Mouse (Mus musculus): ENCODE results near the gene Krtap5-4. TPM values are rescaled to one million over a fixed set of nuclear protein-coding genes. Genes with fewer than 3 reads are reported as not detected.
A peak's percentile ranks its signal among the peaks of the same experiment; 100 is the strongest.
"Not testable (repeated sequence)": the region's sequence is repeated elsewhere in the genome, so short reads cannot be mapped to it uniquely, and the experiment has no call there.

Gene Krtap5-4
- polyA plus RNA-seq, 1 experiment from 2014 or later: not detected

GRCm38 (mm10) chr7:142316558-142316957 lies 13.2 kb downstream of the Krtap5-4 start:
- Histone ChIP-seq H3K4me1 (replicated peaks; ENCODE audit: control insufficient read depth, insufficient read depth, low read length) (peaks cover 33% of the 10 kb centered on the region; the same call in 1 of the 2 replicates), H3K4me2 (ENCODE audit: low read length) (no peak overlapping the region), H3K4me3 (ENCODE audit: low read depth, low read length) (no peak overlapping the region), H3K36me3 (ENCODE audit: control insufficient read depth, insufficient read depth, low read length) (no peaks in the 10 kb centered on the region), H3K9me3 (ENCODE audit: control insufficient read depth, low read length) (no peaks in the 10 kb centered on the region), H3K27ac (ENCODE audit: low read depth) (no peak overlapping the region), H3K9ac (ENCODE audit: low read length) (no peak overlapping the region), H3K27me3 (replicated peaks; ENCODE audit: control insufficient read depth, insufficient read depth, low read length) (no peaks in the 10 kb centered on the region)
- peak; percentile 76 for DNase-seq (ENCODE audit: low spot score)
- ATAC-seq (replicated peaks; ENCODE audit: low FRiP score, low TSS enrichment, low read depth): peak; percentile 64; the same call in 1 of the 2 replicates
- WGBS: 32% methylated on average over 6 of the region's 6 CpGs

GRCm38 (mm10) chr7:142317216-142317615 lies 13.9 kb downstream of the Krtap5-4 start:
- Histone ChIP-seq H3K27ac (ENCODE audit: low read depth) (0 out of 2 replicates have a peak overlapping the region, but pooled peaks have one; percentile 16), H3K4me1 (replicated peaks; ENCODE audit: control insufficient read depth, insufficient read depth, low read length) (peaks cover 33% of the 10 kb centered on the region; the same call in 1 of the 2 replicates), H3K4me2 (ENCODE audit: low read length) (no peak overlapping the region), H3K9ac (ENCODE audit: low read length) (no peak overlapping the region), H3K4me3 (ENCODE audit: low read depth, low read length) (no peak overlapping the region), H3K9me3 (ENCODE audit: control insufficient read depth, low read length) (no peaks in the 10 kb centered on the region), H3K36me3 (ENCODE audit: control insufficient read depth, insufficient read depth, low read length) (no peaks in the 10 kb centered on the region), H3K27me3 (replicated peaks; ENCODE audit: control insufficient read depth, insufficient read depth, low read length) (no peaks in the 10 kb centered on the region)
- no peak for ATAC-seq (replicated peaks; ENCODE audit: low FRiP score, low TSS enrichment, low read depth)
- DNase-seq (ENCODE audit: low spot score): no peak
- WGBS: 43% methylated on average over 5 of the region's 5 CpGs

- Histone ChIP-seq H3K4me3 (ENCODE audit: low read depth, low read length) (no peak overlapping the region), H3K9me3 (ENCODE audit: control insufficient read depth, low read length) (no peaks in the 10 kb centered on the region), H3K4me2 (ENCODE audit: low read length) (no peak overlapping the region), H3K9ac (ENCODE audit: low read length) (no peak overlapping the region), H3K27me3 (replicated peaks; ENCODE audit: control insufficient read depth, insufficient read depth, low read length) (no peaks in the 10 kb centered on the region), H3K4me1 (replicated peaks; ENCODE audit: control insufficient read depth, insufficient read depth, low read length) (peaks cover 40% of the 10 kb centered on the region; the same call in 1 of the 2 replicates), H3K27ac (ENCODE audit: low read depth) (peak overlapping the region; percentile 76), H3K36me3 (ENCODE audit: control insufficient read depth, insufficient read depth, low read length) (no peaks in the 10 kb centered on the region)
- ATAC-seq (replicated peaks; ENCODE audit: low FRiP score, low TSS enrichment, low read depth) (no peak), DNase-seq (ENCODE audit: low spot score) (no peak)
- WGBS: 68% methylated on average over 11 of the region's 11 CpGs
These were observed 15.8 kb downstream of the Krtap5-4 start for GRCm38 (mm10) chr7:142319124-142319523.

GRCm38 (mm10) chr7:142320906-142321305 lies 17.6 kb downstream of the Krtap5-4 start:
- Histone ChIP-seq H3K27me3 (replicated peaks; ENCODE audit: control insufficient read depth, insufficient read depth, low read length) (no peaks in the 10 kb centered on the region), H3K36me3 (ENCODE audit: control insufficient read depth, insufficient read depth, low read length) (no peaks in the 10 kb centered on the region), H3K4me2 (ENCODE audit: low read length) (no peak overlapping the region), H3K4me3 (ENCODE audit: low read depth, low read length) (no peak overlapping the region), H3K27ac (ENCODE audit: low read depth) (peak overlapping the region; percentile 76), H3K9me3 (ENCODE audit: control insufficient read depth, low read length) (no peaks in the 10 kb centered on the region), H3K4me1 (replicated peaks; ENCODE audit: control insufficient read depth, insufficient read depth, low read length) (peaks cover 44% of the 10 kb centered on the region; the same call in 1 of the 2 replicates), H3K9ac (ENCODE audit: low read length) (no peak overlapping the region; the same call in 1 of the 2 replicates)
- 29% methylated on average over 2 of the region's 2 CpGs for WGBS
- no peak for ATAC-seq (replicated peaks; ENCODE audit: low FRiP score, low TSS enrichment, low read depth)
- DNase-seq (ENCODE audit: low spot score): no peak

- H3K4me2 ChIP-seq (ENCODE audit: low read length); H3K9me3 ChIP-seq (ENCODE audit: control insufficient read depth, low read length); H3K4me3 ChIP-seq (ENCODE audit: low read depth, low read length); H3K27me3 ChIP-seq (replicated peaks; ENCODE audit: control insufficient read depth, insufficient read depth, low read length); H3K36me3 ChIP-seq (ENCODE audit: control insufficient read depth, insufficient read depth, low read length); ATAC-seq (replicated peaks; ENCODE audit: low FRiP score, low TSS enrichment, low read depth); DNase-seq (ENCODE audit: low spot score); H3K9ac ChIP-seq (ENCODE audit: low read length): not testable (repeated sequence)
- Histone ChIP-seq H3K27ac (ENCODE audit: low read depth) (peak overlapping the region; percentile 76), H3K4me1 (replicated peaks; ENCODE audit: control insufficient read depth, insufficient read depth, low read length) (peaks cover 47% of the 10 kb centered on the region)
- WGBS: 36% methylated on average over 5 of the region's 10 CpGs
These were observed 18.4 kb downstream of the Krtap5-4 start for GRCm38 (mm10) chr7:142321637-142322306.

DNA sequence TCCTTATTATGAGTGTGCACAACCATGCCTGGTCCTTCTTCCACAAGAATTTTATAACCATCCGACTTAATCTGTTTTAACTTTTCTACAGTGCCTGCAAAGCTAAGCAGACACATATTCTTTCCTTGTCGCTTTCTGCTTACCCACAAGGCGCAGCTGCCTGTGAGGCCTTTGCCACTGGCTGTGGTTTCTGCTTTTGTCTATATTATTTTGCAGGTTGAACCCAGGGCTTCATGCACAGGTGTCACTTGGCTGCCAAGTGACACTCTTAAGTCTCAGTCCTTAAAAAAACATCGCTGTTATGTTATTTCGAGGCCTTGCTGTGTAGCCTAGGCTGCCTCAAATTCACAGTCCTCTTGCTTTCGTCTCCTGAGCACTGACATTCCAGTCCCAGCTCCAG lies 19.3 kb downstream of the Krtap5-4 start:
- no peak overlapping the region for H3K9ac ChIP-seq (ENCODE audit: low read length)
- H3K4me2 ChIP-seq (ENCODE audit: low read length): no peak overlapping the region
- no peaks in the 10 kb centered on the region for H3K27me3 ChIP-seq (replicated peaks; ENCODE audit: control insufficient read depth, insufficient read depth, low read length)
- H3K4me1 ChIP-seq (replicated peaks; ENCODE audit: control insufficient read depth, insufficient read depth, low read length): peaks cover 46% of the 10 kb centered on the region
- H3K9me3 ChIP-seq (ENCODE audit: control insufficient read depth, low read length): no peaks in the 10 kb centered on the region
- no peak overlapping the region for H3K4me3 ChIP-seq (ENCODE audit: low read depth, low read length)
- peak overlapping the region; percentile 62 for H3K27ac ChIP-seq (ENCODE audit: low read depth)
- H3K36me3 ChIP-seq (ENCODE audit: control insufficient read depth, insufficient read depth, low read length): no peaks in the 10 kb centered on the region
- DNase-seq (ENCODE audit: low spot score): no peak
- ATAC-seq (replicated peaks; ENCODE audit: low FRiP score, low TSS enrichment, low read depth): no peak
- WGBS: 80% methylated on average over 6 of the region's 6 CpGs

DNA sequence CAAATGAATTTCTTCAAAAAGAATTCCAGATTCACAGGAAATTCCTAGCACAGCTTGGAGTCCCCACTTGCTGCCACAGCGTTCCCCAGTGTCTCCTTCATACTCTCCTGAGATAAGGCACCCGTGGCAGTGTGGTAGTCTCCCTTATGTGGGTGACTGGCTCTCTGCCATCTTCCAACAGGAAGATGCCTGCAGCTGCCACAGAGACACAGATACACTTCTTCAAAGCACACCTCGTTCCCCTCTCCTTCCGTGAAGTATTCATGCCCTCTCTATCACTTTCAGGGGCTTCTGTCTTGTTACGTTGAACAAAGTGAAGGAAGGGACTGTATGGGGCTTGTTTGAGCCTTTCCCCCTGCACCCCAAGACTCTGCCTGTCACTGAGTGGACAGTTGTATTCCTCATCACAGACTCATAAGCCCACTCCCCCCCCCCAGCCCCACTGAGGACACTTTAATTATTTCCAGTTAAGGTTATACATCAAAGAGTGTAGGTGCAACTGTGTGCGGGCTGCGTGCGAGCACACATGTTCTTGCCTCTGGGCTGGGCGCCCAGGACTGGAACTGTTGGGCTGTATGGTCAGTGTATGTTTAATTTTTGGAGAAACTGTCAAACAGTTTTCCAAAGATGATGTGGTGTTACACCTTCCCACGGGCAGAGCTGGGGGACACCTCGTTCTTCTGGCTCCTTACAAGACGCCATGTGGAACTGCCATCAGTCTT lies 20.2 kb downstream of the Krtap5-4 start:
- Histone ChIP-seq H3K4me1 (replicated peaks; ENCODE audit: control insufficient read depth, insufficient read depth, low read length) (peaks cover 52% of the 10 kb centered on the region), H3K4me2 (ENCODE audit: low read length) (no peak overlapping the region), H3K4me3 (ENCODE audit: low read depth, low read length) (no peak overlapping the region), H3K9ac (ENCODE audit: low read length) (no peak overlapping the region), H3K36me3 (ENCODE audit: control insufficient read depth, insufficient read depth, low read length) (no peaks in the 10 kb centered on the region), H3K27me3 (replicated peaks; ENCODE audit: control insufficient read depth, insufficient read depth, low read length) (no peaks in the 10 kb centered on the region), H3K27ac (ENCODE audit: low read depth) (peak overlapping the region; percentile 54; the same call in 1 of the 2 replicates), H3K9me3 (ENCODE audit: control insufficient read depth, low read length) (no peaks in the 10 kb centered on the region)
- ATAC-seq (replicated peaks; ENCODE audit: low FRiP score, low TSS enrichment, low read depth) (peak; percentile 54; the same call in 1 of the 2 replicates), DNase-seq (ENCODE audit: low spot score) (no peak)
- WGBS: 70% methylated on average over 12 of the region's 12 CpGs

GRCm38 (mm10) chr7:142326714-142327445 lies 23.5 kb downstream of the Krtap5-4 start:
- WGBS: 20% methylated on average over 9 of the region's 9 CpGs
- peak; percentile 44; the same call in 1 of the 2 replicates for ATAC-seq (replicated peaks; ENCODE audit: low FRiP score, low TSS enrichment, low read depth)

More at GRCm38 (mm10) chr7:142326714-142327445, 23.5 kb downstream of the Krtap5-4 start:
- peaks cover 53% of the 10 kb centered on the region for H3K4me1 ChIP-seq (replicated peaks; ENCODE audit: control insufficient read depth, insufficient read depth, low read length)
- no peaks in the 10 kb centered on the region for H3K27me3 ChIP-seq (replicated peaks; ENCODE audit: control insufficient read depth, insufficient read depth, low read length)
- DNase-seq (ENCODE audit: low spot score): no peak
- no peaks in the 10 kb centered on the region for H3K9me3 ChIP-seq (ENCODE audit: control insufficient read depth, low read length)
- no peaks in the 10 kb centered on the region for H3K36me3 ChIP-seq (ENCODE audit: control insufficient read depth, insufficient read depth, low read length)
- no peak overlapping the region for H3K4me2 ChIP-seq (ENCODE audit: low read length)
- H3K9ac ChIP-seq (ENCODE audit: low read length): no peak overlapping the region
- H3K4me3 ChIP-seq (ENCODE audit: low read depth, low read length): no peak overlapping the region
- H3K27ac ChIP-seq (ENCODE audit: low read depth): peak overlapping the region; percentile 79

Measured in intestine, embryonic 14.5 days (tissue).